Mouse (Mus musculus) mouse embryonic stem cell (cell line): ENCODE measurements around the gene Nagk.
"Not testable (repeated sequence)": the region's sequence is repeated elsewhere in the genome, so short reads cannot be mapped to it uniquely, and the experiment has no call there.

Experiments
- in situ Hi-C, 2 experiments: fragments of 300-500 bp; cut with MboI; formaldehyde crosslinking; loops; 1 replicate in 1 of 2; 3 replicates in 1 of 2; pipeline ENCODE4 v1.14.3; 2019 to 2020; ENCODE audit warnings: low sequenced_read_pairs in 2 of 2, low pct_unique_long_range_greater_than_20kb in 1 of 2, mixed read lengths in 1 of 2; ENCODE audit not compliant: unreplicated experiment in 1 of 2

Gene Nagk

GRCm38 (mm10) chr6:83795492-83795900 is 714 bp downstream of the Nagk start:
- in situ Hi-C loops, result no loop called here

DNA sequence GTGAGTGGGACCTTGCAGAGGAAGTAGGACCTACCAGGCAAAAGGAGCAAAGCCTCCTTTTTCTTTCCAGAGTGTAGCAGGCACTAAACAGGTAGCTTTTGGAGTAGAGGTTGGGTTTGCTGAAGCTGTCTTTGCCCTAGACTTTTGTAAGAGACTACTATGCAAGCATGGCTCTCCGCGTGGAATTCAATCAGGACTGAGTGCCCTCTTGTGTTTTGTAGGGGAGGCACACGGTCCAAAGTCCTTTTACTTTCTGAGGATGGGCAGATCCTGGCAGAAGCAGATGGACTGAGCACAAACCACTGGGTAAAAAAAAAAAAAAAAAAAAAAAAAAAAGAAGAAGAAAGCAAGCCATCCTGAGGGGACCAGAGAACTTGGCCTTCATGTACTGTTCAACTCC is 1.9 kb downstream of the Nagk start:
- in situ Hi-C loops, result no loop called here

DNA sequence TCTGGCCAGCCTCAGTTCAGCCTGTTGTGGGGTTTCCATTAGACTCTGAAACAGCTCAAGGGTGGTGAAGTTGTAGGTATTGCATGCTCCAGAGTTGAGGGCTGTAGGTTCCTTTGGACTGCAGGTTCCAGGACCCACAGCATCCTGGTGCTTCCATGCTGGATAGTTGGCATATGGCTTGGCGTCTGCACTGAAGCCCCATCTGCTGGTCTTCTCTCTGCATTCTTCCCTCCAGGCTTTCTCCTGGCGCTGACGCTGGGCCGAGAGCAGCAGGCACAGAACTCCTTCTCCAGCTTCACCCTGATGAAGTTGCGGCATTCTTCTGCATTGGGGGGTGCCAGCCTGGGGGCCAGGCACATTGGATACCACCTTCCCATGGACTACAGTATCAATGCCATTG is 7.3 kb downstream of the Nagk start:
- in situ Hi-C loops, result no loop called here

DNA sequence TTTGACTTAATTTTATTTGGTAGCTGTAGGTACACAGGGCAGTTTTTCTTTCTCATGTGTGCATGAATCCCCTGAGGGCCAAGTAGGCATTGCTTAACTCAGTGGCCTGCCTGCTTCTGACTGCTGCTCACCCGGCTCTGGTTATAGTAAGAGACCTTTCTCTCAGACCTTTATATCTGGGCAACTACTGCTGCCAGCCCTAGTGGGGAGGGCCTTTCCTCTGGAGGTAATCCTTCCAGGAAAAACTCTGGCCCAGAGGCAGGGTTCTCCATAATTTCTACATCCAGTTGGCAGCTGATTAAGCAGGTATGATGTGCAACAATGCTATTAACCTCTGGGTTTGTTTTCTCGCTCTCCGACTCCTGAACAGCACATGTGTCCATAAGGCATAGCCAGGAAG is 8.1 kb downstream of the Nagk start:
- in situ Hi-C loops, result no loop called here

- in situ Hi-C loops, result no loop called here
These were observed 21.0 kb downstream of the Nagk start for GRCm38 (mm10) chr6:83815801-83816200.

DNA sequence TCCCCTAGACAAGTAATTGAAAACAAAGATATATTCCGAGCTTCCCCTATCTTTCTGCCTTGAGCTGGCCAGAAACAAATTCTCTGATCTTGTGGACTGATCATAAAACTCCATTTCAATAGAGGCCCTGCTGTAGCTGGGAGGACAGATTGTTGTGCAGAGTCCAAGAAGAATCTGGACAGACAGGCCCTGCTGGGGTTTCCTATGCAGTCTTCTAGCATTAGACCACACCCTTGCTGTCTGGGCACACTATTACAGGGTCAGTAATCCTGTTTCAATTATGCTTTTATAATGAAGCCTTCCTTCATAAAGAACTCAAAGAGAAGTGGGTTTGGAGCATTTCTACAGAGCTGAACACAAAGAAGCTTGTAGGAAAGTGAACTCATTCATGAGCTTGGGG is 24.2 kb downstream of the Nagk start:
- in situ Hi-C loops, result no loop called here

GRCm38 (mm10) chr6:83820727-83821515 is 26.1 kb downstream of the Nagk start:
- in situ Hi-C loops, result no loop called here

DNA sequence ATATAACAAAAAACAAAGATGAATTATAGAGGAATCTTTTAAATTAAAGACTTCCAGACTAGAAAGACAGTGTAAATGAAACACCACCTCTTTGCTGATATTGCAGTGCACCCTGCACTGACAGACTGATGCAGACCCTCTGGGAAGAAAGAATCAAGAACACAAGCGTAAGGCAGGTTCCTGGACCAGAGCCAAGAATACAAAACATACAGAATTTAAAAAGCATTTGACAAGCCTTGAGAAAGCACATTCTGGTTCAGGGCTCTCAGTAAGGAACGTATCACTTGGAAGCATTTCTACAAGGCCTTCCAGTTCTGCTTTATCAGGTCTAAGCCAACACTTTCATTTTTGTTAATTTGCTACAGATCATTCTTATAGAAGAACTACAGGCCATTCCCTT is 27.1 kb downstream of the Nagk start:
- in situ Hi-C loops, result no loop called here

DNA sequence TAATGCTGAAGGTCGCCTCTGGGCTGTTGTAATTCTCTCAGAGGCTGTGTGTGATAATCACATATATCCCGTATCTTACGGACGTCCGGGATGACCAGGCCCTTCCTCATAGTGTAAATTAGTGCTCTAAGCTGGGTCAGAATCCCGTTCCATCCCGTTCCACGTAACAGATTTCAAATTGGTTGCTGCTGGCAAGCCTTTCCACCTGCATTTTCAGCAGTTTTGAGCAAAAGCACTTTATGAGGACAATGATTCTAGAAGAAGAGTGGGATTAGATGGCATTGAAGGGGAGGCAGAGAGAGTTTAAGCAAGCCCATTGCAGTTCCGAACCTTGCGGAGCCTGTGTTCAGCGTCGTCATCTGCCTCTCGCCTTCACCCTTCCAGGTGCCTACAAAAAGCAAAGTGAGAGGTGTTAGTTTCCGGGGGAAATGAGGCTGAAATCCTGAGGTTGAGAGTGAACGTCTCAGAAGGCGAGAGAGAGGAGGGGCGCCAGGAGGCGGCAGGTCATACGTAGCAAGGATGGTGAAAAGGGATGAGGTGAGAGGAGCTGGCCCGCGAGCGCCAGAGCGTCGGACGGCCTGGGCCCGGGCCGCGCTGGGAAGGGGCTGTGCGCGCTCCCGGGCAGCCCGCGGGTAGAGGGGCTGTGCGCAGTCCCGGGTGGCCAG is 36.3 kb downstream of the Nagk start:
- in situ Hi-C loops, result no loop called here

GRCm38 (mm10) chr6:83831606-83832123 is 36.9 kb downstream of the Nagk start, which contains the start of gene Paip2b:
TSS of gene Paip2b (minus strand) at chr6:83831741.
- in situ Hi-C loops, result no loop called here

GRCm38 (mm10) chr6:83832393-83832792 is 37.6 kb downstream of the Nagk start:
- in situ Hi-C loops, result not testable (repeated sequence)

DNA sequence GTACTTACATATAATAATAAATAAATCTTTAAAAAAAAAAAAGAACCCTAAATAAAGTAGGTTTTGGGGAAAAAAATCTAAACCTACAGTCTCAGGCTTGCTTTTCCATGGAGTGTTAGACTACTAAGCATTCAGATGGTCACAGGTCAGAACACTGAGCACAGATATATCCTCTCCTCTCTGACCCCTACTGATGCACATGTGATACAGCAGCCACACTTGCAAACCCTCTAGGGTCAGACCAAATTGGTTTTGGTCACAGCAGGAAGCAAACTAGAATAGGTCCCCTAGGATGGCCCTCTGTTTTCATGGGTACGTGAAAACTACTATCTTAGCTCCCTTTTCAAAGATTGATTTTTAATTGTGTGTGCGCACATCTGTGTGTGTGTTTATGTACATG is 42.0 kb downstream of the Nagk start:
- in situ Hi-C loops, result no loop called here

DNA sequence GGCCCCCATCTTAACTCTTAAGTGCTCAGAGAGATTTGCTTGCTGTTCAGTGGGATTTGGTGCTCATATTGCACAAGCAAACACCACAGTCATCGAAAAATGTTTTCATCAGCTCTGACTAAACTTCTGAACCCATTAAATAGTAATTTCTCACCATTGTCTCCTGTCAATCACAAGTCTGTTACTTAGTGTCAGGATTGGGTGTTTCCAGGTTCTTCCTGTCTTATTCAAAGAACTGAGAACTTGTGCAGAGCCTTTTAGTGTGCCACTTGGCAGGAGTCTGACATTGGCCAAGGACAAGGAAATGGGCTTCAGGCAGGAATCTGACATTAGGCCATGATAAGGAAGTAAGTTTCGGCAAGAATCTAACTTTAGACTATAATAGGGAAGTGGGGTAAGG is 43.3 kb downstream of the Nagk start:
- in situ Hi-C loops, result no loop called here

DNA sequence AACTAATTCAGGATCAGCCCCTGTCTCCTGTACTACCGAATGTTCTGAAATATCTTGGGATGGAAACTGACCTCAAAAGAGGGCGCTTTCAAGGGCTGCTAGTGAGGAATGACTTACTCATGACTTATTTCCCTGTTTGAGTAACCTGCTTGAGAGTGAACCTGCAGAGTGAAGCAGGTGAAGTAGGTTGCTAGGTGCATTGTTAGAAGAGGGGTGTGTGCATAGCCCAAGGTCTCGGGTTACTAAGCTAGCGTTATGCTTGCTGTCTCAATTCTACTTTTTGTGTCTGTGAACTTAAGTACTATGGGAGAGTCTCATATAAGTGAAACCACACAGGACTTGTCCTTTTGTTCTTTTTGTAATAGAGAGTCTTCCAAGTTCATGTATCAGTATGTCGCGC is 45.3 kb downstream of the Nagk start:
- in situ Hi-C loops, result no loop called here

DNA sequence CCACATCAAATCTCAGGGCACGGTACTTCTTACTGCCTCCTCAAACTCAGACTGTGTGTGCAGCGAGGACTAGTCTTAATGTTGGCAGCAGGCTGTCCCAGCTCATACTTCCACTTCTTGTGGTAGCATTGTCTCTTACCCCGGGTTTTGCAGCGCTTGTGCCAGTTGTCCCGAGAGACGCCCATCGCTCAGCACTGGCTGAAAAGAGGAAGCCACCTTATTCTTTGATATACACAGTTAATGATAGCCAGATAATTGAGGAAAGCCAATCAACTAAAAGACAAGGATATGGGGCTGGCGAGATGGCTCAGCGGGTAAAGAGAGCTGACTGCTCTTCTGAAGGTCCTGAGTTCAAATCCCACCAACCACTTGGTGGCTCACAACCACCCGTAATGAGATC is 50.1 kb downstream of the Nagk start:
- in situ Hi-C loops, result no loop called here

GRCm38 (mm10) chr6:83846141-83846540 is 51.4 kb downstream of the Nagk start:
- in situ Hi-C loops, result no loop called here

DNA sequence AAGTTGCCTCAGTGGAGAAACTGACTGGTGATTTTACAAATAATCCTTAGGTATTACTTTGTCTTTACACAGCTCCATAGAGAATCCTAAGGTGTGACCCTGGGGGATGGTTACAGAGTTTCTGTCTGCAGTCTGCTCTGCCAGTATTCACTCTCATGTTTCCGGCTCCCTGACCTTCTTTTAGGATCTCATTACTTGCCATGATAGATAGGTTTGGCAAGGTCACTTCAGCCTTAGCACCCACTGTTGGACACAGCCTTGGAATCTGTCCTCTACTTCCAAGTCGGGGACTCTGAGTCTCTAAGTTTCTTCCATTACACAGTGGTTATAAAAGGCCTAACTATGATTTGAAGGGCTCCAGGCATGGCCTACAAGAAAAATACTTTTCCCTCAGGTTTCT is 54.7 kb downstream of the Nagk start:
- in situ Hi-C loops, result no loop called here
